23 mouse cellular contexts compared by ENCODE assay signal in genomic region chr5:100679911-100680541, GRCm38 (mm10). TPM values are rescaled to one million over a fixed set of nuclear protein-coding genes. Genes with fewer than 3 reads are reported as not detected.
DNase-seq lines count a peak whose midpoint lies in the region; ATAC-seq and TF ChIP-seq lines count a peak whose summit lies in the region.
"Had no signal": no experiment of that assay in that cellular context is flagged by ENCODE, and none has a peak within 500 bp of the region (broad histone marks: within the 10 kb centered on the region; RNA-seq: fewer than 3 reads in every experiment).

No protein-coding gene starts in this region.

- peak; percentile 23; the same call in 1 of the 2 replicates for ATAC-seq in forebrain, postnatal 0 days
- ATAC-seq in forebrain, embryonic 16.5 days = no peak
- ATAC-seq in intestine, embryonic 15.5 days = no peak
- ATAC-seq: forebrain, embryonic 15.5 days; hindbrain, embryonic 16.5 days; intestine, postnatal 0 days; midbrain, embryonic 13.5 days; Patski had no signal

- peak; percentile 14 for DNase-seq in forebrain, postnatal 0 days
- DNase-seq in B cell, adult 2 months = peak; percentile 78 to 83
- DNase-seq in ZHBTc4 (ENCODE audit: low read depth, low spot score) = peak; percentile 91
- DNase-seq in spleen, postnatal 36 days (ENCODE audit: low spot score in 2 of 2) = peak; percentile 66 to 67
- DNase-seq in adipocyte (ENCODE audit: low spot score) = no peak
- DNase-seq: cerebellum, adult 8-10 months; gastrocnemius, adult 2 months; heart, postnatal 14 days; liver, embryonic 13.5 days; thymus, postnatal 25 days had no signal

- H3K27ac ChIP-seq in forebrain, postnatal 0 days (ENCODE audit: low read depth, low read length) = no peak overlapping the region
- H3K27ac ChIP-seq in forebrain, embryonic 16.5 days (ENCODE audit: low read length) = no peak overlapping the region
- no peak overlapping the region for H3K27ac ChIP-seq in intestine, embryonic 15.5 days
- H3K27ac ChIP-seq: forebrain, embryonic 15.5 days; gastrocnemius, adult 2 months; kidney, embryonic 15.5 days; limb, embryonic 12.5 days; liver, embryonic 13.5 days; midbrain, embryonic 13.5 days; neural tube, embryonic 13.5 days; stomach, postnatal 0 days had no signal

- H3K9ac ChIP-seq in forebrain, postnatal 0 days = no peak overlapping the region
- H3K9ac ChIP-seq in forebrain, embryonic 16.5 days (replicated peaks; ENCODE audit: low read depth, low read length) = no peak overlapping the region
- no peak overlapping the region for H3K9ac ChIP-seq in intestine, embryonic 15.5 days
- H3K9ac ChIP-seq: forebrain, embryonic 15.5 days; kidney, embryonic 15.5 days; limb, embryonic 12.5 days; liver, embryonic 13.5 days; midbrain, embryonic 13.5 days; neural tube, embryonic 13.5 days had no signal

- 62% methylated on average over 18 of the region's 18 CpGs for WGBS in forebrain, postnatal 0 days
- 66% methylated on average over 18 of the region's 18 CpGs for WGBS in forebrain, embryonic 16.5 days
- WGBS in intestine, embryonic 15.5 days = 71% methylated on average over 18 of the region's 18 CpGs

- no peak overlapping the region for H3K4me3 ChIP-seq in forebrain, postnatal 0 days (ENCODE audit: low read depth, low read length)
- H3K4me3 ChIP-seq in forebrain, embryonic 16.5 days (replicated peaks; ENCODE audit: low read length) = no peak overlapping the region
- H3K4me3 ChIP-seq in intestine, embryonic 15.5 days (replicated peaks) = no peak overlapping the region
- H3K4me3 ChIP-seq: erythroblast, embryonic 14.5 days; forebrain, embryonic 15.5 days; gastrocnemius, adult 2 months; kidney, embryonic 15.5 days; limb, embryonic 12.5 days; liver, embryonic 13.5 days; midbrain, embryonic 13.5 days; neural tube, embryonic 13.5 days had no signal

- H3K4me1 ChIP-seq in forebrain, postnatal 0 days (ENCODE audit: insufficient read depth) = 0 out of 2 replicates have a peak, but pooled peaks cover under 1% of the 10 kb centered on the region
- peaks cover 1% of the 10 kb centered on the region for H3K4me1 ChIP-seq in forebrain, embryonic 16.5 days (replicated peaks; ENCODE audit: control insufficient read depth, insufficient read depth, low read length)
- H3K4me1 ChIP-seq in intestine, embryonic 15.5 days (replicated peaks) = no peaks in the 10 kb centered on the region
- H3K4me1 ChIP-seq: limb, embryonic 12.5 days had no signal

- no peak overlapping the region for H3K4me2 ChIP-seq in forebrain, postnatal 0 days (ENCODE audit: low read depth)
- no peak overlapping the region for H3K4me2 ChIP-seq in forebrain, embryonic 16.5 days (ENCODE audit: low read length)
- no peak overlapping the region for H3K4me2 ChIP-seq in intestine, embryonic 15.5 days (replicated peaks)
- H3K4me2 ChIP-seq: forebrain, embryonic 15.5 days; heart, embryonic 11.5 days; kidney, embryonic 15.5 days; limb, embryonic 12.5 days; liver, embryonic 13.5 days; midbrain, embryonic 13.5 days; neural tube, embryonic 13.5 days had no signal

- no peak for TF ChIP-seq CTCF in forebrain, postnatal 0 days (IDR thresholded peaks at IDR 0.05; ENCODE audit: low read depth)

- H3K27me3 ChIP-seq in forebrain, postnatal 0 days (ENCODE audit: insufficient read depth, low read length) = no peaks in the 10 kb centered on the region
- H3K27me3 ChIP-seq in forebrain, embryonic 16.5 days (replicated peaks; ENCODE audit: control insufficient read depth, insufficient read depth, low read length) = no peaks in the 10 kb centered on the region
- H3K27me3 ChIP-seq in intestine, embryonic 15.5 days (replicated peaks) = no peaks in the 10 kb centered on the region
- H3K27me3 ChIP-seq: forebrain, embryonic 15.5 days; limb, embryonic 12.5 days; liver, embryonic 13.5 days; midbrain, embryonic 13.5 days; neural tube, embryonic 13.5 days; Patski had no signal

- H3K36me3 ChIP-seq in forebrain, postnatal 0 days (ENCODE audit: insufficient read depth) = no peaks in the 10 kb centered on the region
- H3K36me3 ChIP-seq in forebrain, embryonic 16.5 days (ENCODE audit: control insufficient read depth, insufficient read depth) = no peaks in the 10 kb centered on the region
- H3K36me3 ChIP-seq in intestine, embryonic 15.5 days = no peaks in the 10 kb centered on the region
- H3K36me3 ChIP-seq: forebrain, embryonic 15.5 days; kidney, embryonic 15.5 days; limb, embryonic 12.5 days; liver, embryonic 13.5 days; midbrain, embryonic 13.5 days; neural tube, embryonic 13.5 days had no signal

- H3K9me3 ChIP-seq in forebrain, postnatal 0 days (ENCODE audit: low read length) = no peaks in the 10 kb centered on the region
- no peaks in the 10 kb centered on the region for H3K9me3 ChIP-seq in forebrain, embryonic 16.5 days (ENCODE audit: control insufficient read depth, low read length)
- H3K9me3 ChIP-seq in intestine, embryonic 15.5 days = no peaks in the 10 kb centered on the region
- H3K9me3 ChIP-seq: forebrain, embryonic 15.5 days; kidney, embryonic 15.5 days; limb, embryonic 12.5 days; liver, embryonic 13.5 days; midbrain, embryonic 13.5 days; neural tube, embryonic 13.5 days had no signal

RNA-seq across cellular contexts. Expression of gene Coq2, which starts 5.1 kb away (rescaled TPM):
- 77.0 and 81.3 TPM in 2 replicates for total RNA-seq in forebrain, postnatal 0 days (2014; rRNA removed)
- polyA plus RNA-seq in forebrain, postnatal 0 days (2015; fragmentation: Nextera tagmentation; extraction: Ambion mirVana) = 65.1 TPM in 2 replicates
- polyA plus RNA-seq in forebrain, embryonic 16.5 days (2015; fragmentation: Nextera tagmentation; extraction: Ambion mirVana) = 43.3 and 47.9 TPM in 2 replicates
- 67.6 and 70.5 TPM in 2 replicates for polyA plus RNA-seq in intestine, embryonic 15.5 days (2015; fragmentation: Nextera tagmentation; extraction: Ambion mirVana)

RNA-seq across cellular contexts. Expression of gene Hpse, which starts 39.5 kb away (rescaled TPM):
- 0.92 and 1.1 TPM in 2 replicates for total RNA-seq in forebrain, postnatal 0 days (2014; rRNA removed)
- 0.41 and 0.58 TPM in 2 replicates for polyA plus RNA-seq in forebrain, postnatal 0 days (2015; fragmentation: Nextera tagmentation; extraction: Ambion mirVana)
- 0.10 and 0.36 TPM in 2 replicates for polyA plus RNA-seq in forebrain, embryonic 16.5 days (2015; fragmentation: Nextera tagmentation; extraction: Ambion mirVana)
- 3.6 and 3.9 TPM in 2 replicates for polyA plus RNA-seq in intestine, embryonic 15.5 days (2015; fragmentation: Nextera tagmentation; extraction: Ambion mirVana)
- polyA plus RNA-seq: erythroblast, embryonic 14.5 days had no signal
